Mouse (Mus musculus): Measurements from ENCODE around the gene Tnfsf12.
"Not testable (repeated sequence)": the region's sequence is repeated elsewhere in the genome, so short reads cannot be mapped to it uniquely, and the experiment has no call there.

The Tnfsf12 gene

GRCm38 (mm10) chr11:69704613-69705010 is 9.0 kb upstream of the Tnfsf12 start:
- no peak for DNase-seq (ENCODE audit: low read depth, low spot score)

GRCm38 (mm10) chr11:69703814-69704612 is 8.4 kb upstream of the Tnfsf12 start:
- no peak for DNase-seq (ENCODE audit: low read depth, low spot score)

GRCm38 (mm10) chr11:69703381-69703780 is 7.7 kb upstream of the Tnfsf12 start:
- not testable (repeated sequence) for DNase-seq (ENCODE audit: low read depth, low spot score)

GRCm38 (mm10) chr11:69702886-69703285 is 7.2 kb upstream of the Tnfsf12 start:
- not testable (repeated sequence) for DNase-seq (ENCODE audit: low read depth, low spot score)

GRCm38 (mm10) chr11:69699595-69699994 is 3.9 kb upstream of the Tnfsf12 start:
- DNase-seq (ENCODE audit: low read depth, low spot score) = no peak

GRCm38 (mm10) chr11:69698574-69698973 is 2.9 kb upstream of the Tnfsf12 start:
- no peak for DNase-seq (ENCODE audit: low read depth, low spot score)

GRCm38 (mm10) chr11:69697396-69697795 is 1.7 kb upstream of the Tnfsf12 start:
- DNase-seq (ENCODE audit: low read depth, low spot score) = no peak

- DNase-seq (ENCODE audit: low read depth, low spot score) = no peak
Measured at GRCm38 (mm10) chr11:69695046-69695360, 646 bp downstream of the Tnfsf12 start.

GRCm38 (mm10) chr11:69693421-69693965 is 2.2 kb downstream of the Tnfsf12 start:
- no peak for DNase-seq (ENCODE audit: low read depth, low spot score)

GRCm38 (mm10) chr11:69692863-69693262 is 2.8 kb downstream of the Tnfsf12 start:
- no peak for DNase-seq (ENCODE audit: low read depth, low spot score)

GRCm38 (mm10) chr11:69692196-69692811 is 3.3 kb downstream of the Tnfsf12 start:
- DNase-seq (ENCODE audit: low read depth, low spot score) = no peak

GRCm38 (mm10) chr11:69689891-69690290 is 5.8 kb downstream of the Tnfsf12 start:
- no peak for DNase-seq (ENCODE audit: low read depth, low spot score)

GRCm38 (mm10) chr11:69687061-69687460 is 8.6 kb downstream of the Tnfsf12 start:
- DNase-seq (ENCODE audit: low read depth, low spot score) = no peak

GRCm38 (mm10) chr11:69686377-69686776 is 9.3 kb downstream of the Tnfsf12 start:
- DNase-seq (ENCODE audit: low read depth, low spot score) = no peak

GRCm38 (mm10) chr11:69685526-69686148 is 10.0 kb downstream of the Tnfsf12 start, which contains the start of gene Tnfsf13:
Gene Tnfsf13, minus strand, starts transcription at chr11:69685784.
- DNase-seq (ENCODE audit: low read depth, low spot score) = no peak

- DNase-seq (ENCODE audit: low read depth, low spot score) = no peak
Measured at GRCm38 (mm10) chr11:69684936-69685335, 10.7 kb downstream of the Tnfsf12 start.

- no peak for DNase-seq (ENCODE audit: low read depth, low spot score)
Measured at GRCm38 (mm10) chr11:69684128-69684745, 11.4 kb downstream of the Tnfsf12 start.

GRCm38 (mm10) chr11:69683576-69683975 is 12.1 kb downstream of the Tnfsf12 start:
- DNase-seq (ENCODE audit: low read depth, low spot score) = no peak

- DNase-seq (ENCODE audit: low read depth, low spot score) = peak; percentile 88
Measured at GRCm38 (mm10) chr11:69682840-69683533, 12.7 kb downstream of the Tnfsf12 start.

GRCm38 (mm10) chr11:69682209-69682839 is 13.3 kb downstream of the Tnfsf12 start:
- DNase-seq (ENCODE audit: low read depth, low spot score) = no peak
